Mouse (Mus musculus) heart, adult 2 months (tissue): ENCODE measurements around the gene Pcgf1. TPM values are rescaled to one million over a fixed set of nuclear protein-coding genes. Genes with fewer than 3 reads are reported as not detected.
A peak's percentile ranks its signal among the peaks of the same experiment; 100 is the strongest.

Source experiments
- DNase-seq, 2 experiments: peaks; one replicate each; pipeline ENCODE4 v3.0.0; 2021
- H3K27ac ChIP-seq: fragments of 200-600 bp; 2 replicates; pipeline ENCODE4 v1.8.1; 2022
- H3K27me3 ChIP-seq: fragments of 200-500 bp; 2 replicates; pipeline ENCODE4 v1.6.1; 2012; ENCODE audit warnings: mild to moderate bottlenecking, low read length, inconsistent platforms, mixed read lengths; ENCODE audit not compliant: control insufficient read depth, insufficient read depth
- H3K36me3 ChIP-seq: fragments of 200-500 bp; 2 replicates; pipeline ENCODE4 v1.6.1; 2012; ENCODE audit warnings: low read length, inconsistent platforms; ENCODE audit not compliant: control insufficient read depth, insufficient read depth
- H3K4me1 ChIP-seq: fragments of 200-500 bp; 2 replicates; pipeline ENCODE4 v1.6.1; 2011; ENCODE audit warnings: low read length; ENCODE audit not compliant: control insufficient read depth, insufficient read depth
- H3K4me3 ChIP-seq: fragments of 200-600 bp; 2 replicates; pipeline ENCODE4 v1.8.1; 2022
- H3K79me2 ChIP-seq: fragments of 200-500 bp; replicated peaks from 2 replicates; pipeline ENCODE4 v1.6.1; 2012; ENCODE audit warnings: mild to moderate bottlenecking, inconsistent platforms, low read length, moderate library complexity, mixed read lengths; ENCODE audit not compliant: control insufficient read depth, insufficient read depth
- H3K9ac ChIP-seq: fragments of 200-500 bp; 2 replicates; pipeline ENCODE4 v1.6.1; 2012; ENCODE audit warnings: low read depth, mild to moderate bottlenecking, control low read depth, inconsistent platforms, low read length, mixed read lengths
- CTCF ChIP-seq: fragments of 200-600 bp; IDR thresholded peaks from 2 replicates; pipeline ENCODE4 v1.8.1; 2022; ENCODE audit warnings: antibody characterized with exemption, mild to moderate bottlenecking, moderate library complexity
- EP300 ChIP-seq: fragments of 200-500 bp; IDR thresholded peaks from 2 replicates; pipeline ENCODE4 v1.6.1; 2011; ENCODE audit warnings: low read depth, low read length, control low read depth; ENCODE audit not compliant: insufficient read depth
- POLR2A ChIP-seq: fragments of 200-500 bp; IDR thresholded peaks from 2 replicates; pipeline ENCODE4 v1.6.1; 2011; ENCODE audit warnings: mild to moderate bottlenecking, low read depth, low read length, control low read depth; ENCODE audit not compliant: insufficient read depth
- WGBS: fragments of 180-500 bp; shearing (Covaris S2); methylation state at CpG from one replicate; pipeline ENCODE4 v1.1.7; 2018; 5-methylcytosine and 5-hydroxymethylcytosine counted together
- intact Hi-C: fragments of 180-260 bp; cut with DNase I; formaldehyde crosslinking; loops from one replicate; pipeline ENCODE4 v1.15.1; 2025
- polyA plus RNA-seq: library from polyadenylated mRNA; depleted of rRNA; stranded (reverse); fragments of >200 nt; gene quantifications from 2 replicates; pipeline ENCODE4 v1.2.3, GENCODE M21; 2012
- total RNA-seq, 2 experiments: library from RNA; stranded (reverse); gene quantifications; 2 replicates each; pipeline ENCODE4 v1.2.3; 2021

Gene Pcgf1
- total and polyA plus RNA-seq, 3 experiments, result 7.7 to 11.5 (median 8.0) TPM

DNA sequence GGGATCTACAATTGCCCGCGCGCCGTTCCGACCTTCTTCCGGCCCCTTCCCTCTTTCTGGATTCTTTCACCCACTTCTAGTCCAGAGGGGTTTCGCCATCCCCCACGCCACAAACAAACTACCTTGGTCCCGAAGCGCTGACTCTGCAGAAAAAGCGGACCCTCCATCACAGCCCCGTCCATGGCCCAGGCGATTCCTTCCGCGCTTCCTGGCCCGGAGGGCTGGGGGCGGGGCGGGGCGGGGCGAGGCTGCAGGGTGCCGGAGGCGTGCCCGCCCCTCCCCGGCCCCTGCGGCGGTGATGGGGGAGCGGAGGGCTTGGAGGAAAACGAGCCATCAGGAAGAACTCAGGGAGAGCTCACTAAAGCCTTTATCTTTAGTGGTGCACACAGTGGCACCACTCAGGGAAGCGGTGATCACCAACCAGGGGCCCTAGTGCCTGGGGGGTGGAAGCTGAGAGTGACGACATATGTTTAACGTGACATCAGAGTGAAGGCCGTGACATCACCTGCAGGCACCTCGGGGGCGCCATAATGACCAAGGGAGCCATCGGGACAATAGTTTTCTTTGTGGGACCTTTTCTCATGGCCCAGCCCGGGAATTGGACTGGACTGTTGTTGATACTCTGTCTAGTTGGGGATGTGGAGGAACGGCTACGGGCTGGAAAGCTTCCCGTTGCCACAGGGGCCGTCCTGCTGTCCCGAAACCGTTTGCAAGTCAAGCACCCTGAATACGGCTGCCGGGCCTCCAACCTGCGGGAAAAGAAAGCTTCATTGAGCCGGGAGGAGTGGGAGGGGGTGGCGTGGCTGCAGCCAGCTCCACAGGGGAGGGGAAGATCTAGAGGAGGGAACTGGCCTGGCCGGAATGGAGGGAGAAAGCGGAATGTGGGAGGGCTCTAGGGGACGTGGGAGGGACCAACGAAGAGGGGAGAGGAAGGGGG is 44.2 kb upstream of the Pcgf1 start, which contains the start of the genes Dok1 and Loxl3:
Dok1 (minus strand) TSS at position 223 of the 937 bp plus-strand sequence.
Loxl3 (plus strand) TSS at position 925 of the 937 bp plus-strand sequence.
- Histone ChIP-seq H3K9ac (peak within 1 kb of the TSS; percentile 69), H3K4me3 (peak within 1 kb of the TSS; percentile 85), H3K79me2 (no peaks in the 10 kb centered on the region), H3K27me3 (no peaks in the 10 kb centered on the region), H3K4me1 (no peaks in the 10 kb centered on the region), H3K27ac (peak within 1 kb of the TSS; percentile 73), H3K36me3 (no peaks in the 10 kb centered on the region)
- TF ChIP-seq POLR2A (peak; percentile 64; the same call in 1 of the 2 replicates), EP300 (no peak)
- 1% methylated on average over 51 of the region's 51 CpGs for WGBS
- intact Hi-C loops, result no loop called here
- DNase-seq, result peak; percentile 84

DNA sequence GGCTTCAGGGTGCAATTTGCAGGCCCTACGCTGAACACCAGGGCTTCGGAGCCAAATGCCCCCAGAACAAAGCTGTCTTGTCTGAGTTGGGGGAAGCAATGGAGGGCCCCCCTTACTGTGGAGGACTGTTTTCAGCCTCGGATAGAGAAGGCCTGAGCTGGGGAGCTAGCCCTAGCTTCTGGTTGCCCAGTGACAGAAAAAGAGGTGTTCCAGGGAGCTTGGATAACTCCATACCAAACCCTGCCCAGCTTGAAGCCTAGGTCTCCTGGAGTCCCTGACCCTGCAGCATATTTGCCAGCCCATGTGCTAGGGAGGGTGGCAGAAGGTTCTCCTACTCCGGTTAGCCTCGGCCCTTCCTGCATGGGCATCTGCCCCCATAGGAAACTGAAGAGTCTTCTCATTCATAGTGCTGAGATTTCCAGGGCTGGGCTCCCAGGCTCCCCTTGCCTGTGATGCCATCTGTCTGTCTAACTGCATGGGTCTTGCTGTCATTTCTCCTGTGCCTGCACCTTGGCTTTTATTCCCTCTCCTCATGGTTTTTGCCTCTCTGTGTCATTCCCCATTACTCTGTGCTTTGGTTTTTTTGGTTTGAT is 43.1 kb upstream of the Pcgf1 start:
- TF ChIP-seq POLR2A (no peak), EP300 (no peak), CTCF (no peak)
- 48% methylated on average over 5 of the region's 5 CpGs for WGBS
- Histone ChIP-seq H3K27ac (peak overlapping the region; percentile 73), H3K27me3 (no peaks in the 10 kb centered on the region), H3K4me1 (0 out of 2 replicates have a peak, but pooled peaks cover 1% of the 10 kb centered on the region), H3K4me3 (peak overlapping the region; percentile 85), H3K36me3 (no peaks in the 10 kb centered on the region), H3K9ac (peak overlapping the region; percentile 55), H3K79me2 (no peaks in the 10 kb centered on the region)
- intact Hi-C loops, result no loop called here
- DNase-seq, result peak in 1 of 2 experiments; percentile 6

DNA sequence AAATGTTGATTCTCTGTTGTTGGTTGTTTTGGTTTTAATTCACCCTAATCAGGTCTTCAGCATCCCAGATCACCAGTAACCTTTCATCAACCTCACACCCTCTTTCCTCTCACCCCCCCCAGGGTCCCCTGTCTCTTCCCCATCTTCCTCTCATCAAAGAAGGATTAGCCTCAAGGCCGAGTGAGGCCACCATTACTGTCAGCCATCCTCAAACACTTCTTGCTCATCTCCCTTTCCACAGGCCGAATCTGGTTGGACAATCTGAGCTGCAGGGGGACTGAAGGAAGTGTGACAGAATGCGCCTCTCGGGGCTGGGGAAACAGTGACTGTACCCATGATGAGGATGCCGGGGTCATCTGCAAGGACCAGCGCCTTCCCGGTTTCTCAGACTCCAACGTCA is 40.5 kb upstream of the Pcgf1 start:
- no peak overlapping the region for H3K9ac ChIP-seq
- 0 out of 2 replicates have a peak, but pooled peaks cover 1% of the 10 kb centered on the region for H3K4me1 ChIP-seq
- no peak overlapping the region for H3K27ac ChIP-seq
- intact Hi-C loops, result no loop called here
- DNase-seq, result no peak
- H3K36me3 ChIP-seq, result no peaks in the 10 kb centered on the region
- no peaks in the 10 kb centered on the region for H3K79me2 ChIP-seq
- WGBS, result 81% methylated on average over 8 of the region's 8 CpGs
- no peaks in the 10 kb centered on the region for H3K27me3 ChIP-seq
- no peak overlapping the region for H3K4me3 ChIP-seq
- TF ChIP-seq CTCF (no peak), EP300 (no peak), POLR2A (no peak)

DNA sequence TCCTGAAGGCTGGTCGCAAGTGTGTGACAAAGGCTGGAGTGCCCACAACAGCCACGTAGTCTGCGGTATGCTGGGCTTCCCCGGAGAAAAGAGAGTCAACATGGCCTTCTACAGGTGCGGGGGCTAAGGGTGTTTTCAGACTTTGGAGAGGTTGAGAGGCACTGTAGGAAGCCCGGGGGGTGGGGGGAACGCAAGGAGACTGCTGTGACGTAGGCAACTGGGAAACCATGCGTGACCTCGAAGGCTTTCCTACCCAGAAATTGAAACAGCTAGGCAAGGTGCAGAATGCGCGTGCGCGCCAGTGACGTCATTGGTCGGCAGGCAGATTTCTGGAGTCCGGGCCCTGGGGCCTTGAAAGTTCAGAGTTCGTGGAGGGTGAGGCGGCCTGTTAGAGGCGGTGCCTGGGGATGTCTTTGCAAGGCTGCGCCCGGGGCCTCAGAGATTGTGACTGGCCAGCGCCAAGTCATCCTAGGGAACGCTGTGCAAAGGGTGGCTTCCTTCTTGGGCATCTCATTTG is 39.1 kb upstream of the Pcgf1 start:
- no peaks in the 10 kb centered on the region for H3K27me3 ChIP-seq
- H3K79me2 ChIP-seq, result no peaks in the 10 kb centered on the region
- peak overlapping the region; percentile 19 for H3K4me3 ChIP-seq
- H3K36me3 ChIP-seq, result no peaks in the 10 kb centered on the region
- H3K27ac ChIP-seq, result no peak overlapping the region
- DNase-seq, result peak; percentile 92 to 94
- peak overlapping the region; percentile 19; the same call in 1 of the 2 replicates for H3K9ac ChIP-seq
- no peak for TF ChIP-seq POLR2A
- TF ChIP-seq EP300, result no peak
- no peak for TF ChIP-seq CTCF
- intact Hi-C loops, result no loop called here
- H3K4me1 ChIP-seq, result 0 out of 2 replicates have a peak, but pooled peaks cover 1% of the 10 kb centered on the region
- 14% methylated on average over 24 of the region's 24 CpGs for WGBS

DNA sequence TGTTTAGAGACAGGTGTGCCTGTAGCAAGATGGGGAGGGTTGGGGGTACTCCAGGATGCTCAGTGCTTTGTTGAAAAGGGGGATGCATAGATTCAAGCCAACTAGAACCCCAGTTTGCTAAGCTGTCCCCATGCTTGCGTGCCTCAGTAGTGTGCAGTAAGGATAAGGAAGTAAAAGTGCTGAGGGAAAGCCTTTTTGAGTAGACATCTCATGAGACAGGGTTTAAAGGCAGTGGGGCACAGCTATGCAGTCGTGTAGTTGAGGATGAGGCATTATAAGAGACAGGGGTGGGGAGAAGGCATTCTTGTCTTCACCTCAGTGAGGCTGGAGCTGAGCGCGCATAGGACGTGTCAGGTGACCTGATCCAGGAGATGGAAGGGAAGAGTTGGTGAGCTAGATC is 37.1 kb upstream of the Pcgf1 start:
- intact Hi-C loops, result no loop called here
- Histone ChIP-seq H3K4me1 (peaks cover 3% of the 10 kb centered on the region; the same call in 1 of the 2 replicates), H3K27ac (no peak overlapping the region), H3K9ac (no peak overlapping the region), H3K79me2 (no peaks in the 10 kb centered on the region), H3K4me3 (no peak overlapping the region), H3K27me3 (no peaks in the 10 kb centered on the region), H3K36me3 (no peaks in the 10 kb centered on the region)
- DNase-seq, result peak in 1 of 2 experiments; percentile 2
- 80% methylated on average over 5 of the region's 5 CpGs for WGBS
- no peak for TF ChIP-seq EP300
- TF ChIP-seq CTCF, result no peak
- TF ChIP-seq POLR2A, result no peak
